Mouse (Mus musculus): ENCODE data around the gene Inka2.

DNA sequence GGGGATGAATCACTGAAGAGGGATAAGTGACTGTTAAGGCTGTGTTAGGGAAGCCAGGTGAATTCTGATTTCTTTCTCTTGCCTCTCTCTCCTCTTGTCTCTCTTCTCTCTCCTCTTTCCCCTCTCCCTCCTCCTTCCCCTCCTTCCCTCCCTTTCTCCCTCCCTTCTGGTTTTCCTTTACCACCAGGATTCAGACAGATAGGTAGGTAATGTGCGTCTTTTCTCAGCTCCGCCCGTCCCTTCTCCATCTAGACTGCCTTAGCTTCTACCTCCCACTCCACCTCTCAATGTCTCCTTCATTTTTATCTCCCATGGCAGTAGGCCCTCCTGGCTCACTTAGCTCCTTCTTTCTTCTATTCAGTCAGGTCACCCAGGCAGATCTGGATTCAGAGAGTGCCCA lies 1.2 kb downstream of the Inka2 start:
- no peak for TF ChIP-seq EP300 (optimal IDR thresholded peaks at IDR 0.05)
- no peak for TF ChIP-seq CTCF (IDR thresholded peaks at IDR 0.05; ENCODE audit: low read depth)

Measured in stomach, postnatal 0 days (tissue).